ENCODE assay signal across 8 mouse cellular contexts in the genomic region with DNA sequence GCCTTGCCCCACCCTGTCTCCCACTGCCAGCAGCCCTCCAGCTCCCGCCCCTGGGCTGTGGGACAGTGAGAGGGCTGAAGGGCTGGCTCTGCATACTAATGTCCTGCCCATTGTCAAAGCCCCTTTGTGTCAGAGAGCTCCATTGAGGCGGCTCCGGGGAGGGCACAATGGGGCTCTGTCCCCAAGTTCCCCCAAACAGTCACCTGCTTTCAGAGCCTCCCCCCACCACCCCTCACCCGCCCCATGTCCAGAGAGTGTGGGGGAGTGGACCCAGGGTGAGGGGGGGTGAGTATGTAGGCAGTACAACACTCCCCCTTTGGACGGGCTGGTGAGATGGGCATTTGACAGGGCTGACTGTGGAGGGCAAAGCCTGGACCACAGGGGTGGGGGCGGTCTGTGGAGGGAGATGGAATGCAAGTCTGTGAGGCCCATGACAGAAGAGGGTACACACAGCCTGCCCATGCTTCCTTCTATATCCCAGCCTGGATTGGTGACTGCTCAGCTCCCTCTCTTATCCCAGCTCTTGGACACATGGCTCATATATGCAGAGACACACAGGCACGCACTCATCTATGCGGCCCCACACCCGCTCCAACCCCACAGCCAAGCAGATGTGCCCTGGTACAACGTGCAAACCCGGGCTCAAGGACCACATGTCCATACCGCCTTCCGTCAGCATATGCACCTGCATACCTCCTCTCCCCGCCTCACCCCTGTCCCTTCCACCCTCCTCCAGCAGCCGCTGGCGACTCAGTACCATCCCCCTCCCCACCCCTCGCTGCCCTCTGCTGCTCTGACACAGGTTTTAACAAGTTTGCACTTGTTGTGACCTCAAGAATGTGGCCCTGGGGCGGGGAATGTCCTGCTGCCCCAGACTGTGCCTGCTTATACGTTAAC. TPM values are rescaled to one million over a fixed set of nuclear protein-coding genes. Genes with fewer than 3 reads are reported as not detected.
DNase-seq lines count a peak whose midpoint lies in the region; ATAC-seq and TF ChIP-seq lines count a peak whose summit lies in the region.

No protein-coding gene starts in this region.

- ATAC-seq in embryonic facial prominence, embryonic 13.5 days (ENCODE audit: insufficient number of reproducible peaks, insufficient read depth, low FRiP score, low TSS enrichment, low read depth): peak; percentile 60; the same call in 1 of the 2 replicates
- peak; percentile 45; the same call in 1 of the 2 replicates for ATAC-seq in limb, embryonic 12.5 days (ENCODE audit: insufficient number of reproducible peaks, insufficient read depth, low FRiP score, low TSS enrichment, low read depth)
- ATAC-seq in activated CD4-positive, CD25-positive, alpha-beta regulatory T cell, adult 4 months: no peak

- TF ChIP-seq CTCF in kidney, adult 2 months (conservative IDR thresholded peaks at IDR 0.05; ENCODE audit: insufficient read depth, insufficient read length, low read depth, low read length): no peak

- 0 out of 2 replicates have a peak overlapping the region, but pooled peaks have one; percentile 7 for H3K4me2 ChIP-seq in embryonic facial prominence, embryonic 13.5 days
- H3K4me2 ChIP-seq in limb, embryonic 12.5 days: 0 out of 2 replicates have a peak overlapping the region, but pooled peaks have one; percentile 17

- H3K27me3 ChIP-seq in embryonic facial prominence, embryonic 13.5 days: peaks cover 47% of the 10 kb centered on the region
- H3K27me3 ChIP-seq in kidney, adult 2 months (replicated peaks; ENCODE audit: control insufficient read depth, insufficient read depth, low read length): no peaks in the 10 kb centered on the region
- peaks cover 48% of the 10 kb centered on the region for H3K27me3 ChIP-seq in limb, embryonic 12.5 days

- H3K4me1 ChIP-seq in embryonic facial prominence, embryonic 13.5 days: peaks cover 11% of the 10 kb centered on the region
- H3K4me1 ChIP-seq in kidney, adult 2 months (ENCODE audit: control insufficient read depth, insufficient read depth, low read length): peaks cover 3% of the 10 kb centered on the region; the same call in 1 of the 2 replicates
- peaks cover 12% of the 10 kb centered on the region; the same call in 1 of the 2 replicates for H3K4me1 ChIP-seq in limb, embryonic 12.5 days (replicated peaks)

- no peaks in the 10 kb centered on the region for H3K36me3 ChIP-seq in embryonic facial prominence, embryonic 13.5 days
- no peaks in the 10 kb centered on the region for H3K36me3 ChIP-seq in kidney, adult 2 months (ENCODE audit: control insufficient read depth, insufficient read depth, low read length)
- no peaks in the 10 kb centered on the region for H3K36me3 ChIP-seq in limb, embryonic 12.5 days

- H3K4me3 ChIP-seq in embryonic facial prominence, embryonic 13.5 days: no peak overlapping the region
- H3K4me3 ChIP-seq in kidney, adult 2 months (ENCODE audit: insufficient read depth, low read depth, low read length): no peak overlapping the region
- H3K4me3 ChIP-seq in limb, embryonic 12.5 days (replicated peaks): no peak overlapping the region

- H3K9me3 ChIP-seq in embryonic facial prominence, embryonic 13.5 days: no peaks in the 10 kb centered on the region
- no peaks in the 10 kb centered on the region for H3K9me3 ChIP-seq in limb, embryonic 12.5 days

- no peak overlapping the region for H3K27ac ChIP-seq in embryonic facial prominence, embryonic 13.5 days
- peak overlapping the region; percentile 69 for H3K27ac ChIP-seq in kidney, adult 2 months (ENCODE audit: insufficient read depth, low read depth, low read length)
- no peak overlapping the region for H3K27ac ChIP-seq in limb, embryonic 12.5 days

- no peak for TF ChIP-seq POLR2A in kidney, adult 2 months (IDR thresholded peaks at IDR 0.05; ENCODE audit: low read depth, low read length)

- peak; percentile 51 for DNase-seq in urinary bladder, postnatal 14 days (ENCODE audit: low spot score)
- DNase-seq in urinary bladder, postnatal 4 days (ENCODE audit: low spot score in 2 of 2): no peak
- DNase-seq in kidney, adult 2 months: peak; percentile 90
- peak; percentile 84 for DNase-seq in right cerebral cortex, adult 18-20 months
- DNase-seq in heart, postnatal 4 days: no peak

- WGBS in embryonic facial prominence, embryonic 13.5 days: 7% methylated on average over 19 of the region's 19 CpGs
- WGBS in kidney, adult 2 months: 17% methylated on average over 19 of the region's 19 CpGs
- 14% methylated on average over 19 of the region's 19 CpGs for WGBS in limb, embryonic 12.5 days

- no peak overlapping the region for H3K9ac ChIP-seq in embryonic facial prominence, embryonic 13.5 days
- H3K9ac ChIP-seq in limb, embryonic 12.5 days (replicated peaks): no peak overlapping the region

RNA-seq across cellular contexts. Expression of gene Kcnj10, which starts 9.2 kb away (rescaled TPM):
- 0.06 TPM in 2 replicates for polyA plus RNA-seq in embryonic facial prominence, embryonic 13.5 days (2015; fragmentation: Nextera tagmentation; extraction: Ambion mirVana)
- 17.0 and 17.1 TPM in 2 replicates for polyA plus RNA-seq in kidney, adult 2 months (2012; rRNA removed)
- polyA plus RNA-seq in limb, embryonic 12.5 days (2016; fragmentation: Nextera tagmentation; extraction: Ambion mirVana): 0.04 and 0.05 TPM in 2 replicates
- polyA plus RNA-seq in activated CD4-positive, CD25-positive, alpha-beta regulatory T cell, adult 4 months (2017; shearing (Covaris generic)): under 1 TPM in 1 of 2 experiments, not detected in 1; 0.15 TPM
- total RNA-seq in heart, postnatal 4 days (2021): under 1 TPM; 0.11 to 0.14 TPM

RNA-seq across cellular contexts. Expression of gene Kcnj9, which starts 21.0 kb away (rescaled TPM):
- polyA plus RNA-seq in embryonic facial prominence, embryonic 13.5 days (2015; fragmentation: Nextera tagmentation; extraction: Ambion mirVana): 0.07 TPM in 1 of 2 replicates, not detected in the other
- 0.06 and 0.11 TPM in 2 replicates for polyA plus RNA-seq in kidney, adult 2 months (2012; rRNA removed)
- not detected in 2 replicates for polyA plus RNA-seq in limb, embryonic 12.5 days (2016; fragmentation: Nextera tagmentation; extraction: Ambion mirVana)
- under 1 TPM in 1 of 2 experiments, not detected in 1; 0.08 TPM for polyA plus RNA-seq in activated CD4-positive, CD25-positive, alpha-beta regulatory T cell, adult 4 months (2017; shearing (Covaris generic))
- total RNA-seq in heart, postnatal 4 days (2021): not detected

RNA-seq across cellular contexts. Expression of gene Pigm, which starts 26.2 kb away (rescaled TPM):
- 6.6 and 7.3 TPM in 2 replicates for polyA plus RNA-seq in embryonic facial prominence, embryonic 13.5 days (2015; fragmentation: Nextera tagmentation; extraction: Ambion mirVana)
- polyA plus RNA-seq in kidney, adult 2 months (2012; rRNA removed): 4.9 and 5.6 TPM in 2 replicates
- 9.3 and 9.8 TPM in 2 replicates for polyA plus RNA-seq in limb, embryonic 12.5 days (2016; fragmentation: Nextera tagmentation; extraction: Ambion mirVana)
- polyA plus RNA-seq in activated CD4-positive, CD25-positive, alpha-beta regulatory T cell, adult 4 months (2017; shearing (Covaris generic)): 1 to 10 TPM; 5.6 to 7.3 TPM
- total RNA-seq in heart, postnatal 4 days (2021): 10 to 100 TPM; 10.1 to 11.4 TPM

RNA-seq across cellular contexts. Expression of gene Atp1a2, which starts 52.3 kb away (rescaled TPM):
- polyA plus RNA-seq in embryonic facial prominence, embryonic 13.5 days (2015; fragmentation: Nextera tagmentation; extraction: Ambion mirVana): 1.9 and 2.5 TPM in 2 replicates
- 21.5 and 36.4 TPM in 2 replicates for polyA plus RNA-seq in kidney, adult 2 months (2012; rRNA removed)
- polyA plus RNA-seq in limb, embryonic 12.5 days (2016; fragmentation: Nextera tagmentation; extraction: Ambion mirVana): 5.1 and 5.4 TPM in 2 replicates
- polyA plus RNA-seq in activated CD4-positive, CD25-positive, alpha-beta regulatory T cell, adult 4 months (2017; shearing (Covaris generic)): under 1 TPM; 0.08 to 0.12 TPM
- 10 to 100 TPM; 81.9 to 82.8 TPM for total RNA-seq in heart, postnatal 4 days (2021)

Comparison
In these comparisons a context has a peak if more than half of its experiments do, and no peak if none do; other contexts are left out.
1. DNase-seq: peak in urinary bladder, postnatal 14 days (single experiment), kidney, adult 2 months (single experiment) and right cerebral cortex, adult 18-20 months (single experiment); none in urinary bladder, postnatal 4 days (0 of 2) and heart, postnatal 4 days (single experiment).
2. RNA of gene Kcnj10, which starts 9.2 kb away (polyA plus RNA-seq): 17.0 to 17.1 TPM in kidney, adult 2 months; 0.15 TPM in activated CD4-positive, CD25-positive, alpha-beta regulatory T cell, adult 4 months, 0.06 TPM in embryonic facial prominence, embryonic 13.5 days and 0.04 to 0.05 TPM in limb, embryonic 12.5 days; every median in the first group is over 10 times any median in the second.